Mouse (Mus musculus) neutrophil, adult 5-6 weeks (primary cell): ENCODE data around the gene Olfr1029. TPM values are rescaled to one million over a fixed set of nuclear protein-coding genes. Genes with fewer than 3 reads are reported as not detected.
"Not testable (repeated sequence)": the region's sequence is repeated elsewhere in the genome, so short reads cannot be mapped to it uniquely, and the experiment has no call there.

Experiments
- ATAC-seq: fragments of 151-379, 151-347 bp; 2 replicates; pipeline ENCODE4 v1.8.0; 2017; ENCODE audit warnings: mild to moderate bottlenecking, moderate TSS enrichment; ENCODE audit not compliant: insufficient number of reproducible peaks, poor library complexity, low FRiP score, severe bottlenecking; ENCODE audit errors: extremely low read depth
- total RNA-seq: library from RNA; stranded (forward); fragments of 200-1000 nt; gene quantifications from 2 replicates; pipeline ENCODE4 v1.2.3, GENCODE M21; 2017

Gene Olfr1029
- total RNA-seq: not detected in 2 replicates

GRCm38 (mm10) chr2:85973595-85973994 is at the start of gene Olfr1029:
Olfr1029 (plus strand) TSS chr2:85973895.
- ATAC-seq: no peak

GRCm38 (mm10) chr2:85950137-85950536 is 23.6 kb upstream of the Olfr1029 start, which contains the start of gene Olfr1028:
Olfr1028 (plus strand) TSS chr2:85950437.
- ATAC-seq: no peak

DNA sequence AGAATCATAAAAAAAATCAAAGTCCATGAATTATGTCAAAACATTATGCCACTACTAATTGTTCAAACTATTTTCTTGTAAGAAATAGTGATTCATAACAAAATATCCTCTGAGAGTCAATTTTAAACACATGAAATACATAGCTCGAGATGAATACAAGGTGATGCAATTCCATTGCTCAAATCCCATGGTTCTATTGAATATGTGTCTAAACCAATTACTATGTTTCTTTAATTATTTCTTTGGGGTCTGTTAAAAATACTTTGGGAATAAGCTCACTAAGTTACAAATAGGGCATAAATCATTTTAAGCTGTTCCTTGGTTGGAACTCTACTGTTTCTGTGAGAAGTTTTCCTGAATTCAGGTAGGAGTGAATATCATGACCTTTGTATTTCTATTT is 5.3 kb downstream of the Olfr1029 start, which contains the start of gene Olfr1030:
TSS of gene Olfr1030 (plus strand) at position 301 of the 400 bp plus-strand sequence.
- ATAC-seq: no peak

- no peak for ATAC-seq
These were observed 16.3 kb downstream of the Olfr1029 start, which contains the start of gene Olfr1031 for GRCm38 (mm10) chr2:85990004-85990403. Olfr1031 (plus strand) TSS chr2:85990304.

DNA sequence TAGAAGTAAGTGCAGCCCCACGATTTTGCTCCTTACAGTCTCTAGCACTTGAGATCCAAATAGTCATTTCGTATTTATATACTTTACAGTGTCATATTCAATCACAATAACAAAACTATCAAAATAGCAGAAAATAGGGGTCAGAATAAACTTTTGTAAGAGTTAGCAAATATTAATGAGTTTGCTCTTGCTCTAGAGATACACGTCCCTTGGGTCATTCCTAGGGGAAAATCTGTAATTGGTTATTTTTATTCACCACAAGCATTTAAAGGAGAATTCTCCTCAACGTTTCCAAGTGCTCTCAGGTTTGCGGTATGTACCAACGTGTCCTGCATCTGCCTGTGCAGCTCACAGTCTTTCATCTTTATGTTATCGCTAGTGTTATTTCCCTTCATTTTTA is 31.5 kb downstream of the Olfr1029 start, which contains the start of gene Olfr1032:
TSS of gene Olfr1032 (plus strand) at position 301 of the 400 bp plus-strand sequence.
- ATAC-seq: no peak

DNA sequence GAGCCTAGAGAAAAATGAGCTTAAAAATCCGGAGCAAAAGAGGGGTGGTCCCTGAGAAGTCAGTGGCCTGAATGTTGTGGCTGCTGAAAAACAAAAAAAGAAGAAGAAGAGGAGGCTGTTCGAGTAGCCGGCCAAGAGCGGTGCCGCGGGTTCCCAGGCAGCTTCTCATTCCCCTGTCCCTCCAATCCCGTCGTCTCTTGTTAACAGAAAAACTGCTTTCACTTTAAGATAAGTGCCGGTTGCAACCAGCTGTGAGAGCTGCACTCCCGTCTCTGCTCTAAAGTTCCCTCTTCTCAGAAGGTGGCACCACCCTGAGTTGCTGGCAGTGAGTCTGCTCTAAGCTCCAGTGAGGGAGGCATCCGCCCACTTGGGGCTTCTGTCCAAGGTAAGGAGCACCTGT is 46.7 kb downstream of the Olfr1029 start, which contains the start of gene Olfr1033:
TSS of gene Olfr1033 (plus strand) at position 228 of the 400 bp plus-strand sequence.
- ATAC-seq: not testable (repeated sequence)

GRCm38 (mm10) chr2:86021518-86021917 is 47.8 kb downstream of the Olfr1029 start:
- ATAC-seq: not testable (repeated sequence)

Other genes starting within 250 kb of the Olfr1029 start
- gene Olfr1012, start 211.1 kb upstream of the Olfr1029 start, total RNA-seq: not detected in 2 replicates
- gene Olfr1013, start 206.8 kb upstream of the Olfr1029 start, total RNA-seq: 0.12 TPM in 1 of 2 replicates, not detected in the other
- not detected in 2 replicates for gene Olfr1014, start 201.2 kb upstream of the Olfr1029 start, total RNA-seq
- gene Olfr1015, start 191.9 kb upstream of the Olfr1029 start, total RNA-seq: not detected in 2 replicates
- not detected in 2 replicates for gene Olfr1016, start 171.4 kb upstream of the Olfr1029 start, total RNA-seq
- gene Olfr1018, start 155.4 kb upstream of the Olfr1029 start, total RNA-seq: not detected in 2 replicates
- not detected in 2 replicates for gene Olfr1019, start 128.4 kb upstream of the Olfr1029 start, total RNA-seq
- gene Olfr1020, start 126.9 kb upstream of the Olfr1029 start, total RNA-seq: 0.23 TPM in 1 of 2 replicates, not detected in the other
- not detected in 2 replicates for gene Olfr1022, start 105.3 kb upstream of the Olfr1029 start, total RNA-seq
- gene Olfr1023, start 88.3 kb upstream of the Olfr1029 start, total RNA-seq: not detected in 2 replicates
- not detected in 2 replicates for gene Olfr1024, start 68.8 kb upstream of the Olfr1029 start, total RNA-seq
- not detected in 2 replicates for gene Olfr1025-ps1, start 58.7 kb upstream of the Olfr1029 start, total RNA-seq
- gene Olfr1026, start 52.3 kb upstream of the Olfr1029 start, total RNA-seq: not detected in 2 replicates
- not detected in 2 replicates for gene Olfr1028, start 23.5 kb upstream of the Olfr1029 start, total RNA-seq
- not detected in 2 replicates for gene Olfr1030, start 5.4 kb downstream of the Olfr1029 start, total RNA-seq
- gene Olfr1031, start 16.4 kb downstream of the Olfr1029 start, total RNA-seq: not detected in 2 replicates
- not detected in 2 replicates for gene Olfr1032, start 31.6 kb downstream of the Olfr1029 start, total RNA-seq
- gene Olfr1033, start 46.7 kb downstream of the Olfr1029 start, total RNA-seq: not detected in 2 replicates
- gene Olfr1034, start 72.0 kb downstream of the Olfr1029 start, total RNA-seq: 0.12 TPM in 1 of 2 replicates, not detected in the other
- gene Olfr1036, start 100.1 kb downstream of the Olfr1029 start, total RNA-seq: not detected in 2 replicates
- gene Olfr1037, start 113.5 kb downstream of the Olfr1029 start, total RNA-seq: not detected in 2 replicates
- gene Olfr1039, start 162.0 kb downstream of the Olfr1029 start, total RNA-seq: 0.12 TPM in 1 of 2 replicates, not detected in the other
- not detected in 2 replicates for gene Olfr1040, start 172.8 kb downstream of the Olfr1029 start, total RNA-seq
- 0.12 TPM in 1 of 2 replicates, not detected in the other for gene Olfr1042, start 187.9 kb downstream of the Olfr1029 start, total RNA-seq
- gene Olfr1043, start 193.6 kb downstream of the Olfr1029 start, total RNA-seq: not detected in 2 replicates
- not detected in 2 replicates for gene Olfr1044, start 203.9 kb downstream of the Olfr1029 start, total RNA-seq
- 0.37 TPM in 1 of 2 replicates, not detected in the other for gene Olfr52, start 211.8 kb downstream of the Olfr1029 start, total RNA-seq
- gene Olfr1045, start 229.1 kb downstream of the Olfr1029 start, total RNA-seq: not detected in 2 replicates
- gene Olfr1046, start 245.4 kb downstream of the Olfr1029 start, total RNA-seq: not detected in 2 replicates